Mouse (Mus musculus): ENCODE data around the gene Tmem132d.
"Not testable (repeated sequence)": the region's sequence is repeated elsewhere in the genome, so short reads cannot be mapped to it uniquely, and the experiment has no call there.

The Tmem132d gene

DNA sequence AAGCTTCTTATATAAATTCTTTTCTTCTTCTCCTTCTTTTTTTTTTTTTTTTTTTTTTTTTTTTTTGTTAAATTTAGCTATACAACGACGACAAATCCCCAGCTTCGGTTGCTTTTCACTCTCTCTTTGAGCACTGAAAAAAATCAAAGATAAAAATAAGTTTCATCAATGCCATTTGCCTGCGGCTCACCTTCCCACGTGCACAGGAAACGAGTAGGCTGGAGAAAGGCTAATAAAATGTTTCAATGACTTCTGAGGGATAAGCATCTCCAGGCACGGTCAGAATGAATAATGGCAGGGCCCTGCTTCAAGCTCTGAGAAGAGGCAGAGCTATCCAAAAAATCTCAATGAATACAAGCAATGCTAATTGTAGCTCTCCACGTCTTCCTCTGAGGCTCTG lies 330.3 kb downstream of the Tmem132d start:
- intact Hi-C loops (cut with DNase I), result no loop called here

- intact Hi-C loops (cut with DNase I), result no loop called here
Observed at GRCm38 (mm10) chr5:128100331-128100730, 332.5 kb downstream of the Tmem132d start.

- intact Hi-C loops (cut with DNase I), result no loop called here
Observed at GRCm38 (mm10) chr5:128099439-128099838, 333.4 kb downstream of the Tmem132d start.

DNA sequence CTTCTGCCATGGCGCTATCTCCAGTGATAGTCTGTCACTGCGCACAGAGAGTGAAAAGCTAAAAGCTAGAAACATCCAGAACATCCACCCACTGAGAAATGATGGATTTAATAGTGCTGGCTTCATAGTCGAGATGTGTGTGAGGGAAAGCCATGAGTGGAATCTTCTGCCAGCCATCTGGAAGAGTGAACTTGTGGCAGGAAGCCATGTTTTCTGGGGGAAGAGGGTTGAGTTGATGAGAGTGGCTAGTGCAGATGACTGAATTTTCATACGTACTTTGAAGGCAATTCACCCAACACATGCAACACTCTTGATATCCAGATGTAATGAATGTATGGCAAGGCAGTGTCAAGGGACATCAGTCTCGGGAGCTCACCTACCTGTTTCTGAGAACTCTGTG lies 342.3 kb downstream of the Tmem132d start:
- intact Hi-C loops (cut with DNase I), result no loop called here

DNA sequence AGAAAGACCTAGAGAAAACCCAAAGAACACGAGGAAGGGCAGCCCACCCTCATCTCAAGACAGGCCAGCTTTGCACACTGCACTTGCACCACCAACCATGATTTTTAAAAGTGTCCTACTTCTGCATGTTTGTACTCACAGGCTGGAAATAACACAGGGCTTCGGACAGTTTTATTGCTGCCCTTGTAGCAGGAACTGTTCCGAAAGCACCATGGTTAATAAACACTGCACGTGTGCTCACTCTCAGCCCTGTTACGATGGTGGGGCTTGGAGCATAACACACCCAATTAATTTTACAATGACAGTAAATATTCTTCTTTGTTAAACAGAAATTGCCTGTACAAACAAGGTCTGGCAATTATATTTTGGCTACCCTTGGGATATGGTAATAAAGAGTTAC lies 357.4 kb downstream of the Tmem132d start:
- intact Hi-C loops (cut with DNase I), result no loop called here

- intact Hi-C loops (cut with DNase I), result no loop called here
Observed at GRCm38 (mm10) chr5:128072616-128073015, 360.3 kb downstream of the Tmem132d start.

DNA sequence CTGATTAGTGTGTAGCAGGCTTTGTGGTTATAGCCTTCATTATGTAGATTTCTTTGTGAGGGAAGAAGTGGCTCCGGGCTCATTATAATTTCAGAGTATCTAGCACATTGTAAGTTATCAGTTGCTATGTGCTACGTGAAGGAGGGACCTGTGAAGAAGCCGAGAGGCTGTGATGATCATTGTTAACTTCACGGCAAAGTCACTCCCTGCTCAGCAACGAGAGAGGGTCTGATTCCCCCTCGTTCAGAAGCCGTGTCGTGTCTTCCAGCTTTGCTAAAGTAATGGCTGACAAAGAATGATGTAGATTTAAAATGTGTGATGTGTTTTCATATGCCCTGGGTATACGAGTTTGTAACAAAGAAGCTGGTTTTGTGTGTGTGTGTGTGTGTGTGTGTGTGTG lies 391.1 kb downstream of the Tmem132d start:
- intact Hi-C loops (cut with DNase I), result no loop called here

DNA sequence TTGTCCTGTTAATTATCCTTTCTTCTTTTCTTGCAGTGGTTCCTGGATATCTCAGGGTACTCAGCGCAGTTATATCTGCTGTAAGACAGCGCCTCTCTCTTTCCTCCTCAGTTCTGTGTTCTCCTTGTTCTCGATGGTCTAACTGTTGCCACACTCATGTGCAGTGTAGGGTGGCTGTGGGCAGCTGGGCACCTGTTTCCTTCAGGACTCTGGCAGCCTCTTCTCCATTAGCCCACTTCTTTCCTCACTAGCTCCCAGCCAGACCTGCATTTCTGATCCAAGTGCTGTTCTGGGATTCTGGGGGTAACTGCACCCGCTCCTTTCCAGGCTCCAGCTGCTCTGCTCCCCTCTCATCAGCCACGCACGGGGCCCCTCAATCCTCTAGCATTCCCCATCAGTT lies 392.8 kb downstream of the Tmem132d start:
- intact Hi-C loops (cut with DNase I), result no loop called here

DNA sequence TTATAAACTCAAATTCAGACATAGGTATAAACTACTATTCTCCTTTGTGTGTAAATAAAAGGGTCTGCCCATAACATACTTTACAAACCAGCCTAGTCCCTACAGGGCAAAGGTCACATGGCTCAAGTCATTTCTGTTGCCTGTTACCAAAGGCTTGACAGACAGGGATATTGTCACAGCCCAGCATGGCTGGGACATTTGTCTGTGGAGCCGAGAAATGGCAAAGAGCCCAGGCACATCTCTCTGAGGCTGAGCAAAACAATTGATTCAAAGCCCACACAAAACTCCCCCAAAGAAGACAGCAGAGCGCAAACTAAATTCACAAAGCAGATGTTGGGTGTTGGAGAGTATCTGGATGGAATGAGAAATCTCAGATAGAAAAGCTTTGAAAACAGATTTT lies 405.8 kb downstream of the Tmem132d start:
- intact Hi-C loops (cut with DNase I), result no loop called here

GRCm38 (mm10) chr5:128004666-128005065 lies 428.2 kb downstream of the Tmem132d start:
- intact Hi-C loops (cut with DNase I), result no loop called here

DNA sequence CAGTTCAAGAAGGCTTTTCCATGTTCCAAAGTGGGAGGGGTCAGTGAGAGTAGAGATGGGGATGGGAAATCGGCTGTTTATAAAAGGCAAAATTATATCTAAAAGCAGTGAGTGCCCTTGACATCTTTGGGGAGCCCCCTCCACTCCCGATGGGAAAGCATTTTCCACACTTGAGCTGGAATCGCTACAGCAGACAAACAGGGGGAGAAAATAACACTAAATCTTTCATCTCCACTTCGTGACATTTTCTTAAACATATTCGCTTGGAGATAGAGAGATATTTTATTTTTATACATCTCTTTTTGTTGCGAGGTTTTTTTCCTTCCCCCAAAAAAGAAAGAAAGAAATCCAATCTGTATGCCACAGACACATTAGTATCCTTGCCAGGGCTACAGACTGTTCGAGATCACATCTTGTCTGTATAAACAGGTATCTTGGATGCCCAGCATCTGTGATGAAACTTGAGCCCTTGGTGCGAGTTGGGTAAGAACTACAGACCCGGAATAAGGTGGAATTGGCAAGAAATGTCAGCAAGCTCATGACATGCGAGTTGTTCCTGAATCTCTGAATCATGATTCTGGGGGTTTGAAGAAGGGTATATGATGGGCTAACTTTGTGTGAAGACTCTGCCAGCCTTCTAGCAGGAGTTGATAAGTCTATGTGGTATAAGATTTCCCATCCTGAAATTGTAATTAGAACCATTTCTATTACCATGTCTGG lies 436.2 kb downstream of the Tmem132d start:
- intact Hi-C loops (cut with DNase I), result no loop called here

DNA sequence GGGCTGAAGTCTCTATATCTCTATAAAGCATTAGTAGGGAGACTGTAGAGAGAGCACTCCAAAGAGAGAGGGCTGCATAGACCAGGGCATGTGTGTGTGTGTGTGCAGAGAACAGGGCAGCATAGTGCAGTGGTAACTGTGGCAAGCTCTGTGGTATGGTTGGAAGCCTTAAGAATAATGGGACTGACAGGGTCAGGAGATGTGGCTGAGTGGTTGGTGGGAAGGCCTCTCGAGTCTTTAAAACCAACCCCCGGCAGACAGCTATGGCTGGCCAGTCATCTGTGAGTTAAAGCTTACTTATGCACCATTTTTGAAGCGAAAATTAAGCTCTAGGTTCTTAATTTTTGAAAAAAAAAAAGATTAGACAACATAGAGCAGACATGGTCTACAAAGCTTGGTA lies 439.4 kb downstream of the Tmem132d start:
- intact Hi-C loops (cut with DNase I), result no loop called here

DNA sequence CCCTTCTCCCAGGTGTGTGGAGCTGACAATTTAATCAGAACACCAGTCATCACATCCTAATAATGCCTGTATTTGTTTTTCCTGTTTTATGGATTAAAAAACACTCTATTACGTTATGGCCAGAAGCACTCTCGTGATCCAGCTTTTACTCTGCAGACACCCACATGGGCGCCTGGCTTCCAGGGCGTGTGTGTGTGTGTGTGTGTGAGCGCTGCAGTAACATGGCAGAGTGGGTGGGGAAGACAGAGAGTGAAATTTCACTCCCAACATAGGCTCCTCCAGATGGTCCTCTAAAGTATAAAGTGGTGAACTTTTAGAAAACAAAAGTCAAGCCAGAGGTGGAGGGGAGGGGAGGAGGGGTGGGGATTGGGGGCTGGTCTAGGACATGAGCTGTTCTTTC lies 442.1 kb downstream of the Tmem132d start:
- intact Hi-C loops (cut with DNase I), result no loop called here

DNA sequence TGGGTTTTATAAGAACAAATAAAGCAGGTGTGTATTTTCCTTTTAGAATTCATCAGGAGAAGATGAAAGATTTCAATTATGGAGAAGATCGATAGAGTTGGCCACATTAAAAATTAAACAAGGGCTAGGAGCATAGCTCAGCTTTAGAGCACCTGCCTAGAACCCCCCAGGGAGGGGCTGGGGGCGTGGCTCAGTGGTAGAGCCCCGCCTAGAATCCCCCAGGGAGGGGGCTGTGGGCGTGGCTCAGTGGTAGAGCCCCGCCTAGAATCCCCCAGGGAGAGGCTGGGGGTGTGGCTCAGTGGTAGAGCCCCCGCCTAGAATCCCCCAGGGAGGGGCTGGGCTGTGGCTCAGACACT lies 452.9 kb downstream of the Tmem132d start:
- intact Hi-C loops (cut with DNase I), result not testable (repeated sequence)

- intact Hi-C loops (cut with DNase I), result no loop called here
Observed at GRCm38 (mm10) chr5:127979329-127980002, 453.4 kb downstream of the Tmem132d start.

GRCm38 (mm10) chr5:127976661-127977060 lies 456.2 kb downstream of the Tmem132d start:
- intact Hi-C loops (cut with DNase I), result no loop called here

GRCm38 (mm10) chr5:127965700-127966099 lies 467.2 kb downstream of the Tmem132d start:
- intact Hi-C loops (cut with DNase I), result no loop called here

DNA sequence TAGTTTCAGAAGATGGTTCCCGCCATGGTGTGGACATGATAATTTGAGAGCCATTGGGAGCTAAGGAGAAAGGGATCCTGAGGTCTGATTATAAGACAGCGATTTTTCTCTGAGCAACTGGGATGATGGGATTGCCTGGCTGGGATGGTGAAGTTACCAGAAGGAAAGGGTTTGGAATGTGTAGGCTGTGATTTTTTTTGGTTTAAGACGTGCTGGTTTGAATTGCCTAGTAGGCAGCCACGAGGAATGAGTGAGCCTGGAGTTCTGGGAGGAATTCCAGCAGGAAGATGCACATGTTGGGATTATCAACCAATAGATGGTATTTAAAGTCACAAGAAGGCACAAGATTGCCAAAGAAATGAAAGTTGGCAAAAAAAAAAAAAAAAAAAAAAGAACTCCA lies 470.2 kb downstream of the Tmem132d start:
- intact Hi-C loops (cut with DNase I), result no loop called here

- intact Hi-C loops (cut with DNase I), result no loop called here
Observed at GRCm38 (mm10) chr5:127956511-127957097, 476.3 kb downstream of the Tmem132d start.

GRCm38 (mm10) chr5:127954231-127954790 lies 478.6 kb downstream of the Tmem132d start:
- intact Hi-C loops (cut with DNase I), result no loop called here

- intact Hi-C loops (cut with DNase I), result no loop called here
Observed at GRCm38 (mm10) chr5:127952800-127953199, 480.1 kb downstream of the Tmem132d start.

DNA sequence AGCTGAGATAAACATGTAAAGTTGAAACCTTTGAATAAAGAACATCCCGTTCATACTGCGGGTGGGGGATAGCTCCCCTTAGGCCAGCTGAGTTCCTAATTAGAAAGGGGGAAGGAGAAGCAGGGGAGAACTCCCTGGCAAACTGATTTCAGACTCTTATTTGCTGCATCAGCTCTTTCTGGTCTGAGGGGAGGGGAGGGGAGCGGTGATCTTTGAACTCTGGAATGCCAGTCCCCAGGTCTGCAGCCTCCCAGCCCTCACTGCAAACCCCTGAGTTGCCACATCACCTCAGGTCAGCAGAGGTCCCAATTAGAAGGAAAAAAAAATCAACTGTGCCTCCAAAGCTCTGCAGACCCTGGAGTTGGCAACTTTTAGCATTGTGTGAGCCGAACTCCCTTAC lies 482.3 kb downstream of the Tmem132d start:
- intact Hi-C loops (cut with DNase I), result no loop called here

Measured in adrenal gland (tissue).